Mouse (Mus musculus) lung, postnatal 0 days (tissue): ENCODE results near the gene Slc26a1.

ENCODE experiments used
- CTCF ChIP-seq: IDR thresholded peaks from 2 replicates; pipeline ENCODE4 v1.5.1; 2016; ENCODE audit warnings: antibody characterized with exemption, mild to moderate bottlenecking
- EP300 ChIP-seq: IDR thresholded peaks from 2 replicates; pipeline ENCODE4 v1.6.1; 2016; ENCODE audit warnings: antibody characterized with exemption, mild to moderate bottlenecking, control low read depth

GRCm38 (mm10) chr5:108679909-108680308 lies 4.5 kb upstream of the Slc26a1 start:
- TF ChIP-seq CTCF (peak; percentile 61), EP300 (no peak)
